Mouse (Mus musculus) splenic B cell, adult 2 months (primary cell): ENCODE measurements at regions not wholly inside any gene's neighbourhood (a gene's known extent, or its start where the extent isn't known, plus 50 kb on each side); places are given as distances from the start of the nearest gene placed in this dataset.

Source experiments
- DNase-seq: peaks from one replicate; pipeline ENCODE4 v3.0.0-alpha.2; 2011; ENCODE audit warnings: low read depth, low spot score
- H3K27me3 ChIP-seq: 2 replicates; pipeline ENCODE4 v1.6.1; 2012; ENCODE audit warnings: mild to moderate bottlenecking, low read length, moderate library complexity, mixed read lengths; ENCODE audit not compliant: control insufficient read depth, poor library complexity, insufficient read depth, severe bottlenecking
- H3K36me3 ChIP-seq: 2 replicates; pipeline ENCODE4 v1.6.1; 2012; ENCODE audit warnings: mild to moderate bottlenecking, low read length, moderate library complexity, mixed read lengths; ENCODE audit not compliant: control insufficient read depth, poor library complexity, insufficient read depth, severe bottlenecking

GRCm38 (mm10) chr1:190067181-190067580 lies 103.3 kb downstream of the Prox1 start:
- no peaks in the 10 kb centered on the region for H3K27me3 ChIP-seq
- H3K36me3 ChIP-seq: no peaks in the 10 kb centered on the region
- DNase-seq: no peak

- Histone ChIP-seq H3K36me3 (no peaks in the 10 kb centered on the region), H3K27me3 (no peaks in the 10 kb centered on the region)
- DNase-seq: no peak
Observed at GRCm38 (mm10) chr1:190066426-190066825, 104.1 kb downstream of the Prox1 start.

- no peak for DNase-seq
- Histone ChIP-seq H3K36me3 (no peaks in the 10 kb centered on the region), H3K27me3 (no peaks in the 10 kb centered on the region)
Observed at GRCm38 (mm10) chr1:190061560-190062295, 108.8 kb downstream of the Prox1 start.

- Histone ChIP-seq H3K27me3 (no peaks in the 10 kb centered on the region), H3K36me3 (no peaks in the 10 kb centered on the region)
- DNase-seq: no peak
Observed at GRCm38 (mm10) chr1:190059025-190059424, 111.5 kb downstream of the Prox1 start.

- Histone ChIP-seq H3K27me3 (no peaks in the 10 kb centered on the region), H3K36me3 (no peaks in the 10 kb centered on the region)
- DNase-seq: no peak
Observed at GRCm38 (mm10) chr1:190056931-190057330, 113.6 kb downstream of the Prox1 start.

- no peak for DNase-seq
- Histone ChIP-seq H3K36me3 (no peaks in the 10 kb centered on the region), H3K27me3 (no peaks in the 10 kb centered on the region)
Observed at GRCm38 (mm10) chr1:190051903-190052302, 118.6 kb downstream of the Prox1 start.

- DNase-seq: no peak
- no peaks in the 10 kb centered on the region for H3K27me3 ChIP-seq
- no peaks in the 10 kb centered on the region for H3K36me3 ChIP-seq
Observed at GRCm38 (mm10) chr1:190048521-190049170, 121.9 kb downstream of the Prox1 start.

- Histone ChIP-seq H3K36me3 (no peaks in the 10 kb centered on the region), H3K27me3 (no peaks in the 10 kb centered on the region)
- no peak for DNase-seq
Observed at GRCm38 (mm10) chr1:190047201-190047600, 123.3 kb downstream of the Prox1 start.

- Histone ChIP-seq H3K36me3 (no peaks in the 10 kb centered on the region), H3K27me3 (no peaks in the 10 kb centered on the region)
- DNase-seq: no peak
Observed at GRCm38 (mm10) chr1:190045797-190046196, 123.6 kb upstream of the Smyd2 start.

GRCm38 (mm10) chr1:190044036-190044435 lies 121.9 kb upstream of the Smyd2 start:
- Histone ChIP-seq H3K27me3 (no peaks in the 10 kb centered on the region), H3K36me3 (no peaks in the 10 kb centered on the region)
- no peak for DNase-seq

- H3K36me3 ChIP-seq: no peaks in the 10 kb centered on the region
- DNase-seq: no peak
- no peaks in the 10 kb centered on the region for H3K27me3 ChIP-seq
Observed at GRCm38 (mm10) chr1:190043156-190043555, 121.0 kb upstream of the Smyd2 start.

- no peaks in the 10 kb centered on the region for H3K27me3 ChIP-seq
- DNase-seq: no peak
- H3K36me3 ChIP-seq: no peaks in the 10 kb centered on the region
Observed at GRCm38 (mm10) chr1:190042197-190042596, 120.0 kb upstream of the Smyd2 start.

- DNase-seq: no peak
- Histone ChIP-seq H3K36me3 (no peaks in the 10 kb centered on the region), H3K27me3 (no peaks in the 10 kb centered on the region)
Observed at GRCm38 (mm10) chr1:190041096-190041706, 119.0 kb upstream of the Smyd2 start.

GRCm38 (mm10) chr1:190038046-190038445 lies 115.9 kb upstream of the Smyd2 start:
- Histone ChIP-seq H3K27me3 (no peaks in the 10 kb centered on the region), H3K36me3 (no peaks in the 10 kb centered on the region)
- no peak for DNase-seq

GRCm38 (mm10) chr1:190036726-190037125 lies 114.6 kb upstream of the Smyd2 start:
- H3K27me3 ChIP-seq: no peaks in the 10 kb centered on the region
- no peak for DNase-seq
- no peaks in the 10 kb centered on the region for H3K36me3 ChIP-seq
